Mouse (Mus musculus) CH12.LX (cell line): ENCODE measurements at regions not wholly inside any gene's neighbourhood (a gene's known extent, or its start where the extent isn't known, plus 50 kb on each side); places are given as distances from the start of the nearest gene placed in this dataset.

ENCODE experiments used
- DNase-seq: peaks from one replicate; pipeline ENCODE4 v3.0.0-alpha.2; 2013; ENCODE audit errors: extremely low read depth
- H3K27ac ChIP-seq: 2 replicates; pipeline ENCODE4 v1.5.1; 2012; ENCODE audit warnings: low read depth, mild to moderate bottlenecking, control low read depth, moderate library complexity; ENCODE audit not compliant: insufficient read depth
- H3K27me3 ChIP-seq: replicated peaks from 2 replicates; pipeline ENCODE3; 2012; ENCODE audit warnings: inconsistent platforms
- H3K36me3 ChIP-seq, 2 experiments: replicated peaks in 1 of 2; 2 replicates each; pipeline versions ENCODE3 to v1.6.1; 2012; ENCODE audit warnings: inconsistent platforms in 1 of 2, low read length in 1 of 2, mild to moderate bottlenecking in 1 of 2, mixed read lengths in 1 of 2, moderate library complexity in 1 of 2; ENCODE audit not compliant: control insufficient read depth in 1 of 2, insufficient read depth in 1 of 2
- H3K4me1 ChIP-seq, 2 experiments: 2 replicates each; pipeline ENCODE4 v1.6.1; 2012; ENCODE audit warnings: inconsistent platforms in 1 of 2, moderate library complexity in 1 of 2; ENCODE audit not compliant: insufficient read depth in 2 of 2, control insufficient read depth in 1 of 2
- H3K4me2 ChIP-seq: 2 replicates; pipeline ENCODE4 v1.6.1; 2012; ENCODE audit warnings: low read depth, mild to moderate bottlenecking, control low read depth; ENCODE audit not compliant: poor library complexity, insufficient read depth, severe bottlenecking
- H3K4me3 ChIP-seq, 3 experiments: fragments of 150-350 bp in 1 of 3; sonication (generic) in 1 of 3; replicated peaks in 1 of 3; 2 replicates each; pipeline versions ENCODE3 to v1.5.1; 2011 to 2012; ENCODE audit warnings: low read depth in 2 of 3, low read length in 2 of 3, mild to moderate bottlenecking in 2 of 3, moderate library complexity in 2 of 3, control low read depth in 1 of 3, improper control_type of control experiment in 1 of 3, inconsistent platforms in 1 of 3, mixed read lengths in 1 of 3; ENCODE audit not compliant: poor library complexity in 1 of 3
- H3K79me2 ChIP-seq: replicated peaks from 2 replicates; pipeline ENCODE4 v1.6.1; 2012; ENCODE audit warnings: mild to moderate bottlenecking, moderate library complexity; ENCODE audit not compliant: control insufficient read depth, poor library complexity, insufficient read depth, severe bottlenecking; ENCODE audit errors: extremely low read depth
- H3K9ac ChIP-seq: 2 replicates; pipeline ENCODE4 v1.6.1; 2012; ENCODE audit warnings: low read depth, mild to moderate bottlenecking, control low read depth, moderate library complexity; ENCODE audit not compliant: insufficient read depth
- H3K9me3 ChIP-seq: replicated peaks from 2 replicates; pipeline ENCODE3; 2012; ENCODE audit warnings: low read length, inconsistent platforms, mixed read lengths
- BHLHE40 ChIP-seq: IDR thresholded peaks from 2 replicates; pipeline ENCODE4 v1.6.1; 2011; ENCODE audit warnings: mild to moderate bottlenecking, low read depth, low read length, improper control_type of control experiment
- CHD1 ChIP-seq: IDR thresholded peaks from 2 replicates; pipeline ENCODE4 v1.6.1; 2012; ENCODE audit warnings: low read depth, low read length, improper control_type of control experiment, inconsistent platforms
- CHD2 ChIP-seq: IDR thresholded peaks from 2 replicates; pipeline ENCODE4 v1.6.1; 2011; ENCODE audit warnings: low read length, improper control_type of control experiment
- CTCF ChIP-seq, 2 experiments: IDR thresholded peaks in 1 of 2; conservative IDR thresholded peaks in 1 of 2; 2 replicates each; pipeline ENCODE4 v1.5.1; 2011 to 2012; ENCODE audit warnings: low read depth in 2 of 2, low read length in 2 of 2, improper control_type of control experiment in 1 of 2, inconsistent platforms in 1 of 2, mild to moderate bottlenecking in 1 of 2, moderate library complexity in 1 of 2
- E2F4 ChIP-seq: IDR thresholded peaks from 2 replicates; pipeline ENCODE4 v1.6.1; 2011; ENCODE audit warnings: low read depth, low read length, improper control_type of control experiment; ENCODE audit not compliant: insufficient replicate concordance
- ELF1 ChIP-seq: IDR thresholded peaks from 2 replicates; pipeline ENCODE4 v1.6.1; 2014; ENCODE audit warnings: low read depth, mild to moderate bottlenecking, inconsistent platforms, low read length, improper control_type of control experiment
- ETS1 ChIP-seq: conservative IDR thresholded peaks from 2 replicates; pipeline ENCODE4 v1.6.1; 2012; ENCODE audit warnings: low read depth, mild to moderate bottlenecking, inconsistent platforms, low read length, improper control_type of control experiment, moderate library complexity
- GABPA ChIP-seq: IDR thresholded peaks from 2 replicates; pipeline ENCODE4 v1.6.1; 2012; ENCODE audit warnings: low read depth, low read length, improper control_type of control experiment, inconsistent platforms; ENCODE audit not compliant: insufficient replicate concordance
- IRF4 ChIP-seq: IDR thresholded peaks from 2 replicates; pipeline ENCODE4 v1.6.1; 2014; ENCODE audit warnings: low read depth, mild to moderate bottlenecking, inconsistent platforms, low read length, improper control_type of control experiment
- JUND ChIP-seq: conservative IDR thresholded peaks from 2 replicates; pipeline ENCODE4 v1.6.1; 2011; ENCODE audit warnings: low read depth, low read length, improper control_type of control experiment
- KAT2A ChIP-seq: IDR thresholded peaks from 2 replicates; pipeline ENCODE4 v1.6.1; 2012; ENCODE audit warnings: low read length, improper control_type of control experiment, inconsistent platforms; ENCODE audit not compliant: insufficient replicate concordance
- MAX ChIP-seq: IDR thresholded peaks from 2 replicates; pipeline ENCODE4 v1.6.1; 2011; ENCODE audit warnings: low read length, improper control_type of control experiment
- MAZ ChIP-seq: IDR thresholded peaks from 2 replicates; pipeline ENCODE4 v1.6.1; 2012; ENCODE audit warnings: low read depth, mild to moderate bottlenecking, inconsistent platforms, low read length, improper control_type of control experiment, moderate library complexity
- MEF2A ChIP-seq: IDR thresholded peaks from 2 replicates; pipeline ENCODE4 v1.6.1; 2014; ENCODE audit warnings: low read depth, mild to moderate bottlenecking, inconsistent platforms, low read length, improper control_type of control experiment, borderline replicate concordance
- MXI1 ChIP-seq: IDR thresholded peaks from 2 replicates; pipeline ENCODE4 v1.6.1; 2011; ENCODE audit warnings: mild to moderate bottlenecking, low read depth, low read length, improper control_type of control experiment
- NELFE ChIP-seq: IDR thresholded peaks from 2 replicates; pipeline ENCODE4 v1.6.1; 2011; ENCODE audit warnings: low read depth, low read length, improper control_type of control experiment
- NRF1 ChIP-seq: IDR thresholded peaks from 2 replicates; pipeline ENCODE4 v1.6.1; 2014; ENCODE audit warnings: low read depth, mild to moderate bottlenecking, inconsistent platforms, low read length, improper control_type of control experiment, moderate library complexity
- PAX5 ChIP-seq: IDR thresholded peaks from 2 replicates; pipeline ENCODE4 v1.6.1; 2012; ENCODE audit warnings: low read length, inconsistent platforms, mixed read lengths
- POLR2A ChIP-seq: IDR thresholded peaks from 2 replicates; pipeline ENCODE4 v1.6.1; 2011; ENCODE audit warnings: low read depth, mild to moderate bottlenecking, improper control_type of control experiment, low read length
- POLR2AphosphoS2 ChIP-seq: IDR thresholded peaks from 2 replicates; pipeline ENCODE4 v1.6.1; 2011; ENCODE audit warnings: low read depth, low read length, improper control_type of control experiment
- RAD21 ChIP-seq: IDR thresholded peaks from 2 replicates; pipeline ENCODE4 v1.6.1; 2011; ENCODE audit warnings: low read depth, mild to moderate bottlenecking, low read length, improper control_type of control experiment, moderate library complexity
- RCOR1 ChIP-seq: conservative IDR thresholded peaks from 2 replicates; pipeline ENCODE4 v1.6.1; 2012; ENCODE audit warnings: low read depth, mild to moderate bottlenecking, inconsistent platforms, low read length, improper control_type of control experiment
- SIN3A ChIP-seq: IDR thresholded peaks from 2 replicates; pipeline ENCODE4 v1.6.1; 2012; ENCODE audit warnings: low read length, improper control_type of control experiment, inconsistent platforms
- USF2 ChIP-seq: conservative IDR thresholded peaks from 2 replicates; pipeline ENCODE4 v1.6.1; 2011; ENCODE audit warnings: low read depth, low read length, improper control_type of control experiment
- ZNF384 ChIP-seq: IDR thresholded peaks from 2 replicates; pipeline ENCODE4 v1.6.1; 2012; ENCODE audit warnings: low read depth, low read length, improper control_type of control experiment, inconsistent platforms
- dilution Hi-C: fragments of 300-500 bp; cut with MboI; formaldehyde crosslinking; loops from 2 replicates; pipeline ENCODE4 v1.14.3; 2020; ENCODE audit warnings: low sequenced_read_pairs; ENCODE audit not compliant: extremely low pct_unique_long_range_greater_than_20kb, extremely low pct_ligation_motif_present
- in situ Hi-C: fragments of 300-500 bp; cut with MboI; formaldehyde crosslinking; loops from 3 replicates; pipeline ENCODE4 v1.14.3; 2019; ENCODE audit warnings: low sequenced_read_pairs, low pct_ligation_motif_present, low pct_unique_long_range_greater_than_20kb, mixed read lengths

DNA sequence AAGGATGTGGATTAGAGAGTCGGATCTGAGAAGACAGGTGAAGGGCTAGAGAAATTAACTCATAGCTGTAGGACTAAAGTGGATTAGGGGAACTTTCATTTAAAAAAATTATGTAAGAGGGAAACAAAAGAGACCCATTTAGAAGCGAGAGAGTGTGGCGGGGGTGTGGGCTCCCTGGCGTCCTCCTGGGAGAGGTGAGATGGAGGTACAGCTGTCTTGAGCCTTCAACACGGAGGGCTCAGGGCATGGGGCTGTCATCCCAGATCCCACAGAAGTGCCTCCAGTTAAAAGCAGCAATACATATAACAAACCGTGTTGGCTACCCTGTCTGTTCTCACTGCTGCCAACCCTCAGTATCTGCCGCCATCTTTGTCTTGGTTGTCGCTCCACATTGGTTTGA, 284.6 kb upstream of the Prickle1 start:
- in situ Hi-C loops: no loop called here
- Histone ChIP-seq H3K4me1 (no peaks in the 10 kb centered on the region), H3K79me2 (no peaks in the 10 kb centered on the region), H3K27me3 (no peaks in the 10 kb centered on the region), H3K4me3 (no peak overlapping the region), H3K27ac (no peak overlapping the region), H3K4me2 (no peak overlapping the region), H3K9me3 (peaks cover 29% of the 10 kb centered on the region), H3K9ac (no peak overlapping the region), H3K36me3 (no peaks in the 10 kb centered on the region)
- no peak for DNase-seq
- TF ChIP-seq KAT2A (no peak), PAX5 (no peak), GABPA (no peak), MAZ (no peak), CHD1 (no peak), RAD21 (no peak), CTCF (conservative IDR thresholded peaks at IDR 0.05 in 1 of 2, IDR thresholded peaks at IDR 0.05 in 1 of 2; ENCODE audit: low read depth in 2 of 2, low read length in 2 of 2) (no peak), MEF2A (no peak), RCOR1 (no peak), CHD2 (no peak), USF2 (no peak), MAX (no peak), POLR2A (no peak), BHLHE40 (no peak), NELFE (no peak), ELF1 (no peak), POLR2AphosphoS2 (no peak), E2F4 (no peak), NRF1 (no peak)
- TF ChIP-seq, all 38 proteins: peak for 0
- dilution Hi-C loops: no loop called here

DNA sequence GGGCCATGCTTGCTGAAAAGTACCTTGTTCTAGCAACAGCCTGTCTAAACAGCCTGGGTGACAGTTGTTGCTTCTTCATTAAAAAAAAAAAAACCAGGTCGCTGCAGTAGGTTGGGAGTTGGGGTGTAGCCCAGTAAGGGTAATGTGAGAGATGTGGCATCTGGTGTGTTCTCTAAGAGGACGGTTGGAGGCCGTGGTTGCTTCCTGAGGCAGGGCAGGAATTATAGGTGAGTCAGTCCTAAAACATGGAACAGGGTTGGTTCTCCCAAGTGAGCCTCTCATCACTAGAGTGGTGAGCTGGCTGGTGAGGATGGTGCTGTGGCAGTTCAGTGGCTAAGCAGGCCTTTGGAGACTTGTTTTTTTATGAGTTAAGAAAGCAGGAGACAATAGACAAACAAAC, 283.3 kb upstream of the Prickle1 start:
- Histone ChIP-seq H3K79me2 (no peaks in the 10 kb centered on the region), H3K4me2 (no peak overlapping the region), H3K4me3 (no peak overlapping the region), H3K9ac (no peak overlapping the region), H3K4me1 (no peaks in the 10 kb centered on the region), H3K9me3 (peaks cover 30% of the 10 kb centered on the region), H3K27ac (no peak overlapping the region), H3K27me3 (no peaks in the 10 kb centered on the region), H3K36me3 (no peaks in the 10 kb centered on the region)
- no peak for DNase-seq
- in situ Hi-C loops: no loop called here
- no peak for TF ChIP-seq ETS1
- no peak for TF ChIP-seq ZNF384
- TF ChIP-seq E2F4: no peak
- no peak for TF ChIP-seq CHD1
- no peak for TF ChIP-seq CHD2
- no peak for TF ChIP-seq RAD21
- no peak for TF ChIP-seq IRF4
- TF ChIP-seq MXI1: no peak
- TF ChIP-seq SIN3A: no peak
- TF ChIP-seq PAX5: no peak
- no peak for TF ChIP-seq POLR2A
- TF ChIP-seq JUND: no peak
- no peak for TF ChIP-seq USF2
- no peak for TF ChIP-seq GABPA
- no peak for TF ChIP-seq CTCF (conservative IDR thresholded peaks at IDR 0.05 in 1 of 2, IDR thresholded peaks at IDR 0.05 in 1 of 2; ENCODE audit: low read depth in 2 of 2, low read length in 2 of 2)
- dilution Hi-C loops: no loop called here
